Mouse (Mus musculus): ENCODE results near the gene Adk.

- TF ChIP-seq POLR2A (IDR thresholded peaks at IDR 0.05; ENCODE audit: borderline replicate concordance, extremely low read depth, insufficient read depth, insufficient read length, poor library complexity, severe bottlenecking) = no peak
- no peak for TF ChIP-seq CTCF (IDR thresholded peaks at IDR 0.05; ENCODE audit: borderline replicate concordance, extremely low read depth, insufficient read depth, insufficient read length)
Measured at GRCm38 (mm10) chr14:21087390-21088060, 35.2 kb downstream of the Adk start.
